Mouse (Mus musculus) heart, postnatal 0 days (tissue): ENCODE results near the gene Atp6v1g1. TPM values are rescaled to one million over a fixed set of nuclear protein-coding genes. Genes with fewer than 3 reads are reported as not detected.

Source experiments
- ATAC-seq: fragments of 200-750 bp; cut with Nextera tagmentation; 2 replicates; pipeline ENCODE4 v1.8.0; 2017; ENCODE audit warnings: low read depth, moderate number of reproducible peaks, moderate library complexity; ENCODE audit not compliant: insufficient read depth
- DNase-seq: peaks from one replicate; pipeline ENCODE4 v3.0.0-alpha.2; 2016; ENCODE audit warnings: low spot score
- H3K27ac ChIP-seq: fragments of 300-500 bp; sonication (generic); 2 replicates; pipeline ENCODE4 v1.5.1; 2014; ENCODE audit warnings: low read depth, mild to moderate bottlenecking
- H3K27me3 ChIP-seq: fragments of 300-500 bp; sonication (generic); 2 replicates; pipeline ENCODE4 v1.6.1; 2014; ENCODE audit warnings: low read length, mixed read lengths; ENCODE audit not compliant: control insufficient read depth, insufficient read depth
- H3K36me3 ChIP-seq: fragments of 300-500 bp; sonication (generic); replicated peaks from 2 replicates; pipeline ENCODE4 v1.6.1; 2014; ENCODE audit warnings: low read length, mixed read lengths; ENCODE audit not compliant: control insufficient read depth, insufficient read depth
- H3K4me1 ChIP-seq: fragments of 300-500 bp; sonication (generic); 2 replicates; pipeline ENCODE4 v1.6.1; 2014; ENCODE audit warnings: antibody characterized with exemption; ENCODE audit not compliant: control insufficient read depth, insufficient read depth
- H3K4me2 ChIP-seq: fragments of 300-500 bp; sonication (generic); 2 replicates; pipeline ENCODE4 v1.6.1; 2014; ENCODE audit warnings: low read depth, mild to moderate bottlenecking, low read length, moderate library complexity
- H3K4me3 ChIP-seq: fragments of 300-500 bp; sonication (generic); 2 replicates; pipeline ENCODE4 v1.5.1; 2014; ENCODE audit warnings: low read depth, low read length
- H3K9ac ChIP-seq: fragments of 300-500 bp; sonication (generic); replicated peaks from 2 replicates; pipeline ENCODE4 v1.6.1; 2014; ENCODE audit warnings: low read depth, low read length, mixed read lengths
- H3K9me3 ChIP-seq: fragments of 300-500 bp; sonication (generic); replicated peaks from 2 replicates; pipeline ENCODE4 v1.6.1; 2016; ENCODE audit warnings: low read length; ENCODE audit not compliant: control insufficient read depth
- CTCF ChIP-seq: IDR thresholded peaks from 2 replicates; pipeline ENCODE4 v1.5.1; 2016; ENCODE audit warnings: antibody characterized with exemption, control low read depth, low read depth
- EP300 ChIP-seq: IDR thresholded peaks from 2 replicates; pipeline ENCODE4 v1.6.1; 2016; ENCODE audit warnings: antibody characterized with exemption, low read depth
- WGBS: fragments of 180-500 bp; shearing (Covaris S2); extraction: QIAGEN DNeasy Blood & Tissue Kit; methylation state at CpG from one replicate; pipeline ENCODE4 v1.1.7; 2014; 5-methylcytosine and 5-hydroxymethylcytosine counted together
- polyA plus RNA-seq: library from polyadenylated mRNA; unstranded; fragments of >200 nt; fragmentation: Nextera tagmentation; extraction: Ambion mirVana; gene quantifications from 2 replicates; pipeline ENCODE4 v1.2.1, GENCODE M21; 2015
- total RNA-seq: library from RNA; depleted of rRNA; stranded (reverse); fragments of >200 nt; gene quantifications from 2 replicates; pipeline ENCODE4 v1.2.3, GENCODE M21; 2014; ENCODE audit warnings: low replicate concordance; rRNA removed

Gene Atp6v1g1
- total RNA-seq (120 and 148 TPM in 2 replicates), polyA plus RNA-seq (278 and 279 TPM in 2 replicates)

DNA sequence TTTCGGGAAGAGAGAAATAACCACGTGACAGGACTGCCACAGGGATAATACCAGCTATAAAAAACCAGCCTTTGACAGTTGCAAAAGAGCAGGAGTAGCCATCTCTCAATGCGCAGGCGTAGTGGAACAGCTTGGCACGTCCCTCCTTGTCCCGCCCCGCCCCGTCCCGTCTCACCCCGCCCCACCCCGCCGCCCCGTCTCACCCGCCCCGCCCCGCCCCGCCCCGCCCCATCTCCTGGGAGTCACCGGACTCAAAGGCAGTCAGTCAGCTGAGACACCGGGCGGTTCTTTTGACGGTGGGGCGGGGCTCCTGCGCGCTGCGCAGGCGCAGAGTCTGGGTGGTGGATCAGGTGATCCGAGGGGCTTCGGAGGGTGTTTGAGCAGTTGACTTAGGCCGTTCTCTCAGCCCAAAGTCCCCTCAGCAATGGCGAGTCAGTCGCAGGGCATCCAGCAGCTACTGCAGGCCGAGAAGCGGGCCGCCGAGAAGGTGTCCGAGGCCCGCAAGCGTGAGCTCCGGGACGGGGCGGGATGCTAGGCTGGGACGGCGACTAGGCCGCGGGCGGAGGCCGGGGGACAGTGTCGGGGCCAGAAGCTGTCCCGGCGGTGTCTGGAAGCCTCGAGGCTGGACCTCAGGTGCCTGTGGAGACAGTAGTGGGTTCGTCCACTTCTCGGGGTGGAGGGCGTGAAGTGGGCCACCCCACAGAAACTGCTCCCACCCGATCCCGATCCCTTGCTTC lies at the start of gene Atp6v1g1:
TSS of gene Atp6v1g1 (plus strand) at position 279 of the 737 bp plus-strand sequence.
- peak within 1 kb of the TSS; percentile 93 for H3K27ac ChIP-seq
- ATAC-seq (peak; percentile 92), DNase-seq (peak; percentile 92)
- peaks cover 40% of the 10 kb centered on the region for H3K4me1 ChIP-seq
- no peaks in the 10 kb centered on the region for H3K27me3 ChIP-seq
- no peak for TF ChIP-seq EP300
- TF ChIP-seq CTCF = no peak
- WGBS = under 1% methylated on average over 50 of the region's 57 CpGs
- peaks cover 13% of the 10 kb centered on the region for H3K36me3 ChIP-seq
- peak within 1 kb of the TSS; percentile 76 for H3K4me2 ChIP-seq
- H3K9ac ChIP-seq = peak within 1 kb of the TSS; percentile 94
- H3K9me3 ChIP-seq = no peaks in the 10 kb centered on the region
- H3K4me3 ChIP-seq = peak within 1 kb of the TSS; percentile 94

DNA sequence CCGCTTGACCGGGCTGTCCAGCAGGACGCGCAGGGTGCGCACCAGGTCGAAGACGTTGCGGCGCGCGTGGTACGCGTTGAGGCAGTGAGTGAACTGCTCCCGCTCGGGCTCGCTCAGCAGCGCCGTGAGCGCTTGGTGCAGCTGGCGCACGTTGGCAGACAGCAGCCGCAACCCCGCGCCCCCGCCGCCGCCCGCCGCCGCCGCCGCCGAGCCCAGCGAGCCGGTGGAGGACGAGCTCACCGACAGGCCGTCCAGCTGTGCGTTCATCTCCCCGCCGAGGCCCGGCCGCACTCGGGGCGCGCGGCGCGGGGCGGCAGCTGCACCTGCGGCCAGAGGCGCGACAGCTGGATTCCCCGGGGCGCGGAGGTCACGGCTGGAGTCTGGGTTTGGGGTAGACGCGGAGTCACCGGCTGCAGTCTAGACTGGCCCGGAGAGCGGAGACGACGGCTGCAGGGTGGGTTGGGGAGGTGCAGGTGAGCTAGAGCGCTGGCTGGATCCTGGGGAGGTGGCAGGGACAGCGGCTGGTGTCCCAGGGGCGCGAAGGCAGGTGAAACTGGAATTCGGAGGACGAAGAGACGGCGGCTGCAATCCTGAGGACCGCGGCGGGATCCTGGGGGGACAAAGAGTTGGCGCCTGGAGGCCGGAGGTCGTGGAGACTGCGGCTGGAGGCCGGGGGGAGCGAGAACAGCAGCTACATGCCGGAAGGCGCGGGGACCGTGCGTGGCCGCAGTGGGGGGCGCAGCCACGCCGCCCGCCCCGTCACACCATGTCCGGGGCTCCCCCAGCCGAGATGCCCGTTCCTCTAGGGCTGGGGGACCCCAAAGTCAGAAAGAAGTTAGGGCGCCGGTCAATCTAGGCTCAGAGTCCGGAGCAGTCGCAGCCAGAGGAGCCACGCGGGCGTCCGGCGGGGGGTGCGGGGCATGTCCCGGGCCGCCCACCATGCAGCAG lies 49.3 kb upstream of the Atp6v1g1 start:
- under 1% methylated on average over 92 of the region's 107 CpGs for WGBS
- Histone ChIP-seq H3K4me2 (peak overlapping the region; percentile 63), H3K36me3 (no peaks in the 10 kb centered on the region), H3K27ac (no peak overlapping the region), H3K4me3 (peak overlapping the region; percentile 51), H3K4me1 (0 out of 2 replicates have a peak, but pooled peaks cover 9% of the 10 kb centered on the region), H3K27me3 (peaks cover 40% of the 10 kb centered on the region), H3K9ac (peak overlapping the region; percentile 11), H3K9me3 (no peaks in the 10 kb centered on the region)
- ATAC-seq (peak; percentile 34), DNase-seq (peak; percentile 18)
- no peak for TF ChIP-seq CTCF
- no peak for TF ChIP-seq EP300

DNA sequence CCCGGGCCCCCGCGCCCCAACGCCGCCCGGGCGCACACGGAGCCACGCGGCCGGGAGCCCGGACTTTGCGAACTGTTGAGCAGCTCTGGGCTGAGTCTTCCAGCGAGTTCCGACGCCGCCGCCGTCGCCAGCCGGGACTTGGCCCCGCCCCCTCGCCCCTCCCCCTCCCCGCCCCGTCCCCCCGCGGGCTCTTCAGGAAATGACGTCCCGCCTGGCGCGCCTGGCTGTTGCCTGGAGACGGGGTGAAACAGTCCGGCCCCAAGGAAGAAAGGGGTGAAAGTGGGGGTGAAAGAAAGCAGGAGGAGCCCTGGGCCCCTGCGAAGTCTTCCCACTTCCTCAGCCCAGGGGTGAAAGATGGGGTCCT lies 48.7 kb upstream of the Atp6v1g1 start, which contains the start of gene Whrn:
TSS of gene Whrn (minus strand) at position 77 of the 364 bp plus-strand sequence.
- ATAC-seq (peak; percentile 78), DNase-seq (peak; percentile 74)
- H3K27me3 ChIP-seq = peaks cover 43% of the 10 kb centered on the region
- no peak within 1 kb of the TSS for H3K27ac ChIP-seq
- peak within 1 kb of the TSS; percentile 11 for H3K9ac ChIP-seq
- peak within 1 kb of the TSS; percentile 63 for H3K4me2 ChIP-seq
- no peaks in the 10 kb centered on the region for H3K9me3 ChIP-seq
- under 1% methylated on average over 33 of the region's 34 CpGs for WGBS
- H3K4me1 ChIP-seq = 0 out of 2 replicates have a peak, but pooled peaks cover 9% of the 10 kb centered on the region
- TF ChIP-seq EP300 = no peak
- TF ChIP-seq CTCF = no peak
- peak within 1 kb of the TSS; percentile 51 for H3K4me3 ChIP-seq
- H3K36me3 ChIP-seq = no peaks in the 10 kb centered on the region

GRCm38 (mm10) chr4:63496312-63496711 lies 48.3 kb upstream of the Atp6v1g1 start:
- no peak for ATAC-seq
- H3K4me2 ChIP-seq = peak overlapping the region; percentile 63
- H3K27ac ChIP-seq = no peak overlapping the region
- TF ChIP-seq CTCF (no peak), EP300 (no peak)
- DNase-seq = no peak
- 0 out of 2 replicates have a peak, but pooled peaks cover 9% of the 10 kb centered on the region for H3K4me1 ChIP-seq
- peak overlapping the region; percentile 51 for H3K4me3 ChIP-seq
- no peaks in the 10 kb centered on the region for H3K9me3 ChIP-seq
- H3K36me3 ChIP-seq = no peaks in the 10 kb centered on the region
- peaks cover 45% of the 10 kb centered on the region for H3K27me3 ChIP-seq
- 18% methylated on average over 6 of the region's 6 CpGs for WGBS
- peak overlapping the region; percentile 11; the same call in 1 of the 2 replicates for H3K9ac ChIP-seq

DNA sequence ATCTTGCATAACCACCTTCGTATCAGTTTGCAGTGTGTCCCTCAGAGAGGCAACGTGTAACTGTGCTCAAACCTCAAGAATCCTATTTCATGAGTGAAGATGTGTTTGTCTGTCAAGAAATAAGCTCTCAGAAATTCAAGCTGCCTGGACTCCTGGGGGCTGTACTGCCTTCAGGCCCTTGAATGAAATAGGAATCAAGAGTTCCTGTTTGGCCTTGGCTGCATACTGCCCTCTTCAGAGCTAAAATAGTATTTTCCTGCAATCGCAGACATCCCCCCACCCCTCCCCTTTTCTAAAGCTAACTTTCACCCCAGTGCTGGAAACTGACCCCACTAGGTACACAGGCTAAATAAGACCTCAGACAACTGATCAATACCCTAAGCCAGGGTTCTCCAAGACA lies 46.2 kb upstream of the Atp6v1g1 start:
- WGBS = 33% methylated on average over 3 of the region's 3 CpGs
- H3K27ac ChIP-seq = no peak overlapping the region

More for the DNA sequence above, 46.2 kb upstream of the Atp6v1g1 start:
- H3K36me3 ChIP-seq = no peaks in the 10 kb centered on the region
- no peak overlapping the region for H3K4me2 ChIP-seq
- H3K4me1 ChIP-seq = 0 out of 2 replicates have a peak, but pooled peaks cover 9% of the 10 kb centered on the region
- TF ChIP-seq EP300 (no peak), CTCF (no peak)
- ATAC-seq (no peak), DNase-seq (no peak)
- H3K9me3 ChIP-seq = no peaks in the 10 kb centered on the region
- H3K4me3 ChIP-seq = no peak overlapping the region
- no peak overlapping the region for H3K9ac ChIP-seq
- H3K27me3 ChIP-seq = peaks cover 37% of the 10 kb centered on the region
